Mouse (Mus musculus) small intestine, adult 2 months (tissue): ENCODE measurements around the gene Dntt. TPM values are rescaled to one million over a fixed set of nuclear protein-coding genes. Genes with fewer than 3 reads are reported as not detected.

Experiments used
- H3K27ac ChIP-seq: fragments of 200-500 bp; 2 replicates; pipeline ENCODE4 v1.5.1; 2012; ENCODE audit warnings: low read depth, low read length, control low read depth, inconsistent platforms; ENCODE audit not compliant: insufficient read depth
- H3K27me3 ChIP-seq: fragments of 200-500 bp; 2 replicates; pipeline ENCODE4 v1.6.1; 2012; ENCODE audit warnings: mild to moderate bottlenecking, moderate library complexity, low read length, inconsistent platforms; ENCODE audit not compliant: control insufficient read depth, insufficient read depth
- H3K36me3 ChIP-seq: fragments of 200-500 bp; 2 replicates; pipeline ENCODE4 v1.6.1; 2012; ENCODE audit warnings: mild to moderate bottlenecking, low read length, control low read depth, inconsistent platforms; ENCODE audit not compliant: control insufficient read depth, insufficient read depth
- H3K4me1 ChIP-seq: fragments of 200-500 bp; 2 replicates; pipeline ENCODE4 v1.6.1; 2012; ENCODE audit warnings: low read length, inconsistent platforms, mixed read lengths; ENCODE audit not compliant: control insufficient read depth, insufficient read depth, insufficient read length
- H3K4me3 ChIP-seq: fragments of 200-500 bp; 2 replicates; pipeline ENCODE4 v1.5.1; 2012; ENCODE audit warnings: low read depth, mild to moderate bottlenecking, control low read depth, inconsistent platforms, low read length, moderate library complexity
- CTCF ChIP-seq: fragments of 200-500 bp; IDR thresholded peaks from 2 replicates; pipeline ENCODE4 v1.5.1; 2012; ENCODE audit warnings: low read depth, mild to moderate bottlenecking, control low read depth, inconsistent platforms, low read length, moderate library complexity, mixed read lengths; ENCODE audit not compliant: insufficient replicate concordance, insufficient read length; ENCODE audit errors: extremely low read depth
- POLR2A ChIP-seq: fragments of 200-500 bp; IDR thresholded peaks from 2 replicates; pipeline ENCODE4 v1.6.1; 2012; ENCODE audit warnings: low read depth, mild to moderate bottlenecking, control low read depth, inconsistent platforms, low read length, moderate library complexity
- WGBS: fragments of 180-500 bp; shearing (Covaris S2); methylation state at CpG from one replicate; pipeline ENCODE4 v1.1.7; 2018; 5-methylcytosine and 5-hydroxymethylcytosine counted together
- polyA plus RNA-seq: library from polyadenylated mRNA; depleted of rRNA; stranded (reverse); fragments of >200 nt; gene quantifications from 2 replicates; pipeline ENCODE4 v1.2.3, GENCODE M21; 2012

Dntt gene
- polyA plus RNA-seq, 1 experiment = not detected

GRCm38 (mm10) chr19:40992096-40992495, 37.0 kb upstream of the Dntt start:
- TF ChIP-seq POLR2A = no peak
- TF ChIP-seq CTCF = no peak
- 33% methylated on average over 11 of the region's 11 CpGs for WGBS
- H3K4me3 ChIP-seq = peak overlapping the region; percentile 51
- H3K36me3 ChIP-seq = no peaks in the 10 kb centered on the region
- H3K27me3 ChIP-seq = no peaks in the 10 kb centered on the region
- H3K4me1 ChIP-seq = peaks cover 24% of the 10 kb centered on the region; the same call in 1 of the 2 replicates
- no peak overlapping the region for H3K27ac ChIP-seq

- Histone ChIP-seq H3K4me1 (peaks cover 24% of the 10 kb centered on the region; the same call in 1 of the 2 replicates), H3K36me3 (no peaks in the 10 kb centered on the region), H3K4me3 (peak overlapping the region; percentile 51), H3K27ac (peak overlapping the region; percentile 90), H3K27me3 (no peaks in the 10 kb centered on the region)
- TF ChIP-seq POLR2A = no peak
- TF ChIP-seq CTCF = no peak
- 30% methylated on average over 8 of the region's 8 CpGs for WGBS
Measured at GRCm38 (mm10) chr19:40992517-40993044, 36.5 kb upstream of the Dntt start.

- Histone ChIP-seq H3K36me3 (no peaks in the 10 kb centered on the region), H3K4me3 (peak overlapping the region; percentile 68), H3K4me1 (peaks cover 25% of the 10 kb centered on the region; the same call in 1 of the 2 replicates), H3K27ac (peak overlapping the region; percentile 90), H3K27me3 (no peaks in the 10 kb centered on the region)
- WGBS = 35% methylated on average over 5 of the region's 5 CpGs
- TF ChIP-seq CTCF (no peak), POLR2A (no peak)
Measured at GRCm38 (mm10) chr19:40993356-40993755, 35.7 kb upstream of the Dntt start.

- 4% methylated on average over 8 of the region's 8 CpGs for WGBS
- Histone ChIP-seq H3K27me3 (no peaks in the 10 kb centered on the region), H3K36me3 (no peaks in the 10 kb centered on the region), H3K4me3 (peak within 1 kb of the TSS; percentile 68), H3K27ac (peak within 1 kb of the TSS; percentile 90), H3K4me1 (peaks cover 28% of the 10 kb centered on the region; the same call in 1 of the 2 replicates)
- peak; percentile 81 for TF ChIP-seq POLR2A
- no peak for TF ChIP-seq CTCF
Measured at GRCm38 (mm10) chr19:40994057-40994585, 35.0 kb upstream of the Dntt start, which contains the start of gene Blnk. Gene Blnk, minus strand, starts transcription at chr19:40994535.

GRCm38 (mm10) chr19:40994911-40995310, 34.2 kb upstream of the Dntt start:
- Histone ChIP-seq H3K36me3 (no peaks in the 10 kb centered on the region), H3K4me3 (no peak overlapping the region), H3K4me1 (peaks cover 32% of the 10 kb centered on the region), H3K27me3 (no peaks in the 10 kb centered on the region), H3K27ac (peak overlapping the region; percentile 82)
- WGBS = 19% methylated on average over 7 of the region's 7 CpGs
- TF ChIP-seq CTCF (no peak), POLR2A (no peak)

- Histone ChIP-seq H3K4me3 (no peak overlapping the region), H3K4me1 (peaks cover 31% of the 10 kb centered on the region), H3K36me3 (no peaks in the 10 kb centered on the region), H3K27me3 (no peaks in the 10 kb centered on the region), H3K27ac (peak overlapping the region; percentile 64)
- WGBS = 21% methylated on average over 21 of the region's 21 CpGs
- TF ChIP-seq POLR2A = no peak
- no peak for TF ChIP-seq CTCF
Measured at GRCm38 (mm10) chr19:40995449-40996401, 33.4 kb upstream of the Dntt start.

GRCm38 (mm10) chr19:40996722-40997121, 32.4 kb upstream of the Dntt start:
- 93% methylated on average over 6 of the region's 6 CpGs for WGBS
- Histone ChIP-seq H3K4me3 (no peak overlapping the region), H3K36me3 (no peaks in the 10 kb centered on the region), H3K27me3 (no peaks in the 10 kb centered on the region), H3K27ac (no peak overlapping the region), H3K4me1 (peaks cover 31% of the 10 kb centered on the region)
- TF ChIP-seq CTCF (no peak), POLR2A (no peak)
